Comparison of ENCODE assay signal across 8 mouse cellular contexts in genomic region chr9:34993467-34994211, GRCm38 (mm10).
DNase-seq lines count a peak whose midpoint lies in the region; ATAC-seq and TF ChIP-seq lines count a peak whose summit lies in the region.

No protein-coding gene starts in this region.

- TF ChIP-seq POLR2A in limb, embryonic 14.5 days (IDR thresholded peaks at IDR 0.05; ENCODE audit: borderline replicate concordance, extremely low read depth, insufficient read depth, insufficient read length) = no peak

- H3K27ac ChIP-seq in limb, embryonic 14.5 days (replicated peaks; ENCODE audit: low read depth, low read length) = no peak overlapping the region
- no peak overlapping the region; the same call in 1 of the 2 replicates for H3K27ac ChIP-seq in limb, embryonic 10.5 days
- no peak overlapping the region for H3K27ac ChIP-seq in liver, embryonic 11.5 days (ENCODE audit: low read depth, low read length)

- no peak overlapping the region for H3K4me2 ChIP-seq in limb, embryonic 14.5 days (replicated peaks; ENCODE audit: low read depth, low read length, severe bottlenecking)
- no peak overlapping the region for H3K4me2 ChIP-seq in liver, embryonic 11.5 days

- no peaks in the 10 kb centered on the region for H3K9me3 ChIP-seq in limb, embryonic 14.5 days (ENCODE audit: control insufficient read depth, low read length)
- no peaks in the 10 kb centered on the region for H3K9me3 ChIP-seq in limb, embryonic 10.5 days (replicated peaks)
- no peaks in the 10 kb centered on the region for H3K9me3 ChIP-seq in liver, embryonic 11.5 days (ENCODE audit: control insufficient read depth, low read length)

- no peaks in the 10 kb centered on the region for H3K36me3 ChIP-seq in limb, embryonic 14.5 days (ENCODE audit: control insufficient read depth, insufficient read depth, low read length)
- no peaks in the 10 kb centered on the region for H3K36me3 ChIP-seq in limb, embryonic 10.5 days
- H3K36me3 ChIP-seq in liver, embryonic 11.5 days (ENCODE audit: control insufficient read depth, insufficient read depth, low read length) = no peaks in the 10 kb centered on the region

- H3K4me3 ChIP-seq in limb, embryonic 14.5 days (replicated peaks; ENCODE audit: low read length) = no peak overlapping the region
- H3K4me3 ChIP-seq in limb, embryonic 10.5 days = no peak overlapping the region
- no peak overlapping the region for H3K4me3 ChIP-seq in liver, embryonic 11.5 days (ENCODE audit: low read depth, low read length)

- peak; percentile 56 for DNase-seq in limb, embryonic 14.5 days (ENCODE audit: low spot score)
- DNase-seq in limb, embryonic 10.5 days (ENCODE audit: low spot score) = no peak
- DNase-seq in cerebellum, postnatal 14 days = peak; percentile 93 to 94
- DNase-seq in heart, adult 9 months (ENCODE audit: low spot score in 2 of 2) = peak; percentile 87 to 89
- DNase-seq in kidney, postnatal 4 days = peak; percentile 59 to 71
- DNase-seq in lung, postnatal 25 days (ENCODE audit: low spot score) = peak; percentile 97
- peak; percentile 36 for DNase-seq in urinary bladder, postnatal 10 days (ENCODE audit: low spot score)
- no peak for DNase-seq in liver, embryonic 11.5 days (ENCODE audit: low spot score)

- no peaks in the 10 kb centered on the region for H3K27me3 ChIP-seq in limb, embryonic 14.5 days (ENCODE audit: control insufficient read depth, insufficient read depth, low read length)
- peaks cover 4% of the 10 kb centered on the region; the same call in 1 of the 2 replicates for H3K27me3 ChIP-seq in limb, embryonic 10.5 days (ENCODE audit: low read depth, poor library complexity, severe bottlenecking)
- H3K27me3 ChIP-seq in liver, embryonic 11.5 days (replicated peaks; ENCODE audit: control insufficient read depth, insufficient read depth, low read length) = no peaks in the 10 kb centered on the region

- H3K4me1 ChIP-seq in limb, embryonic 14.5 days (ENCODE audit: control insufficient read depth, insufficient read depth, low read length) = 0 out of 2 replicates have a peak, but pooled peaks cover 13% of the 10 kb centered on the region
- peaks cover 14% of the 10 kb centered on the region for H3K4me1 ChIP-seq in limb, embryonic 10.5 days
- H3K4me1 ChIP-seq in liver, embryonic 11.5 days (replicated peaks; ENCODE audit: control insufficient read depth, insufficient read depth, low read length) = no peaks in the 10 kb centered on the region

- no peak for ATAC-seq in limb, embryonic 14.5 days (ENCODE audit: low FRiP score, low read depth)
- no peak for ATAC-seq in liver, embryonic 11.5 days (replicated peaks; ENCODE audit: low FRiP score)

- no peak overlapping the region for H3K9ac ChIP-seq in limb, embryonic 14.5 days (ENCODE audit: low read depth, low read length, severe bottlenecking)
- H3K9ac ChIP-seq in liver, embryonic 11.5 days (ENCODE audit: low read depth, low read length) = no peak overlapping the region

- 64% methylated on average over 4 of the region's 4 CpGs for WGBS in limb, embryonic 14.5 days
- 79% methylated on average over 4 of the region's 4 CpGs for WGBS in limb, embryonic 10.5 days
- WGBS in liver, embryonic 11.5 days = 55% methylated on average over 4 of the region's 4 CpGs

Comparison
In these comparisons a context has a peak if more than half of its experiments do, and no peak if none do; other contexts are left out.
1. DNase-seq: peak in limb, embryonic 14.5 days (single experiment), cerebellum, postnatal 14 days (2 of 2), heart, adult 9 months (2 of 2), kidney, postnatal 4 days (2 of 2), lung, postnatal 25 days (single experiment) and urinary bladder, postnatal 10 days (single experiment); none in limb, embryonic 10.5 days (single experiment) and liver, embryonic 11.5 days (single experiment).